Mouse (Mus musculus): Measurements from ENCODE around the gene Vmn2r19.

- TF ChIP-seq CTCF (IDR thresholded peaks at IDR 0.05; ENCODE audit: low read depth) (no peak), EP300 (IDR thresholded peaks at IDR 0.05; ENCODE audit: low read depth) (peak; percentile 44; the same call in 1 of the 2 replicates)
These were observed 19.2 kb upstream of the Vmn2r19 start for GRCm38 (mm10) chr6:123288931-123289330.

Measured in liver, embryonic 14.5 days (tissue).